Mouse (Mus musculus) CH12.LX (cell line): ENCODE measurements at regions not wholly inside any gene's neighbourhood (a gene's known extent, or its start where the extent isn't known, plus 50 kb on each side); places are given as distances from the start of the nearest gene placed in this dataset.

ENCODE experiments used
- CTCF ChIP-seq, 2 experiments: IDR thresholded peaks in 1 of 2; conservative IDR thresholded peaks in 1 of 2; 2 replicates each; pipeline ENCODE4 v1.5.1; 2011 to 2012; ENCODE audit warnings: low read depth in 2 of 2, low read length in 2 of 2, improper control_type of control experiment in 1 of 2, inconsistent platforms in 1 of 2, mild to moderate bottlenecking in 1 of 2, moderate library complexity in 1 of 2
- EP300 ChIP-seq: IDR thresholded peaks from 2 replicates; pipeline ENCODE4 v1.6.1; 2011; ENCODE audit warnings: low read length, improper control_type of control experiment
- IRF4 ChIP-seq: IDR thresholded peaks from 2 replicates; pipeline ENCODE4 v1.6.1; 2014; ENCODE audit warnings: low read depth, mild to moderate bottlenecking, inconsistent platforms, low read length, improper control_type of control experiment
- JUND ChIP-seq: conservative IDR thresholded peaks from 2 replicates; pipeline ENCODE4 v1.6.1; 2011; ENCODE audit warnings: low read depth, low read length, improper control_type of control experiment
- KAT2A ChIP-seq: IDR thresholded peaks from 2 replicates; pipeline ENCODE4 v1.6.1; 2012; ENCODE audit warnings: low read length, improper control_type of control experiment, inconsistent platforms; ENCODE audit not compliant: insufficient replicate concordance
- MAFK ChIP-seq: IDR thresholded peaks from 2 replicates; pipeline ENCODE4 v1.6.1; 2011; ENCODE audit warnings: low read length, improper control_type of control experiment; ENCODE audit not compliant: insufficient replicate concordance
- MAZ ChIP-seq: IDR thresholded peaks from 2 replicates; pipeline ENCODE4 v1.6.1; 2012; ENCODE audit warnings: low read depth, mild to moderate bottlenecking, inconsistent platforms, low read length, improper control_type of control experiment, moderate library complexity
- NELFE ChIP-seq: IDR thresholded peaks from 2 replicates; pipeline ENCODE4 v1.6.1; 2011; ENCODE audit warnings: low read depth, low read length, improper control_type of control experiment
- POLR2A ChIP-seq: IDR thresholded peaks from 2 replicates; pipeline ENCODE4 v1.6.1; 2011; ENCODE audit warnings: low read depth, mild to moderate bottlenecking, improper control_type of control experiment, low read length
- RCOR1 ChIP-seq: conservative IDR thresholded peaks from 2 replicates; pipeline ENCODE4 v1.6.1; 2012; ENCODE audit warnings: low read depth, mild to moderate bottlenecking, inconsistent platforms, low read length, improper control_type of control experiment
- SIN3A ChIP-seq: IDR thresholded peaks from 2 replicates; pipeline ENCODE4 v1.6.1; 2012; ENCODE audit warnings: low read length, improper control_type of control experiment, inconsistent platforms
- ZC3H11A ChIP-seq: IDR thresholded peaks from 2 replicates; pipeline ENCODE4 v1.6.1; 2012; ENCODE audit warnings: low read depth, mild to moderate bottlenecking, inconsistent platforms, low read length, improper control_type of control experiment
- ZNF384 ChIP-seq: IDR thresholded peaks from 2 replicates; pipeline ENCODE4 v1.6.1; 2012; ENCODE audit warnings: low read depth, low read length, improper control_type of control experiment, inconsistent platforms

DNA sequence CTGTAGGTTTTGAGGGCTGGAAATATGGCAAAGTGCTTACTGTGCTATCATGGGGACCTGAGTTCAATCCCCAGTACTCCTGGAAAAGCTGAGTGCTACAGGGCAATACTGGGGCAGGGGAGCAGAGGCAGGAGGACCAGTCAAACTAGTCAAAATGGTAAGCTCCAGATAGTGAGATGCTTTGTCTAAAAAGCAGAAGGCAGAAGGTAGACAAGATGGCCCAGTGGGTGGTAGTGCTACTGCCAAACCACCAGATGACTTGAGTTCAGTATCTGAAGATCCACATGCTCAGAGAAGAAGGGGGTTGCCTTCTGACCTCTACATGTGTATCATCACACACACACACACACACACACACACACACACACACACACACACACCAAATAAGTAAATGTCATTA, 156.3 kb upstream of the Sox2 start:
- TF ChIP-seq POLR2A (no peak), KAT2A (no peak), ZC3H11A (no peak), CTCF (conservative IDR thresholded peaks at IDR 0.05 in 1 of 2, IDR thresholded peaks at IDR 0.05 in 1 of 2; ENCODE audit: low read depth in 2 of 2, low read length in 2 of 2) (no peak), SIN3A (no peak), EP300 (no peak), RCOR1 (no peak), ZNF384 (no peak), JUND (no peak), MAZ (no peak), IRF4 (no peak), NELFE (no peak), MAFK (no peak)
